Mouse (Mus musculus): ENCODE data around the gene Cacng7. TPM values are rescaled to one million over a fixed set of nuclear protein-coding genes. Genes with fewer than 3 reads are reported as not detected.
A peak's percentile ranks its signal among the peaks of the same experiment; 100 is the strongest.

Cacng7 gene
- polyA plus RNA-seq, 1 experiment from 2014 or later: 0.13 TPM

DNA sequence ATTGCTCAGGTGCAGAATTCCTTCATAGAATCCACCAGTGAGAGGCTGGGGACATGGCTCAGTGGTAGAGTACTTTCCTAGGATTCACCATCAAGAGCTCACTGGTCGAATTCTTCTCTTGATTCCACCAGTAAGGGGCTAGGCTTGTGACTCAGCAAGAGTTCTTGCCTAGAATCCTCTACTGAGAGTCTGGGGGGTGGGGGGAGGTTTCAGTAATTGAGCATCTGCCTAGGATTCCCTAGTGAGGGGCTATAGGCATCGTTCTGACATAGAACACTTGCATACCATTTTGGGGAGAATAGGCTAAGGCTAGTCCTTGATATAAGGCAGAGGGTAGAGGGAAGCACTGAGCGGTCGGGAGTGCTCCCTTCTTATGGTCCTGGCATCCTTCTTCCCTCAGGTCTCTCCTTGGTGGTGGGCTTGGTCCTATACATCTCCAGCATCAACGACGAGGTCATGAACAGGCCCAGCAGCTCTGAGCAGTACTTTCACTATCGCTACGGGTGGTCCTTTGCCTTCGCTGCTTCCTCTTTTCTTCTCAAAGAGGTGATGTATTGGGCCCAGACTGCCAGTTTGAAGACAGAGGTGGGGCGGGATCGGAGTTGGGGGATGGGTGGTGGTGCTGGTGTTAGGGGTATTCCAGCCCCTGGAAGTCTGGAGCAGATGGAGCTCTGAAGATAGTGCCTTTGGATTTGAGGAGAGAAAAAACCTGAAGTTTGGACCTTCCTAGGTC is 33.0 kb downstream of the Cacng7 start:
- Histone ChIP-seq H3K27me3 (ENCODE audit: insufficient read depth, low read length) (peaks cover 31% of the 10 kb centered on the region), H3K9me3 (ENCODE audit: low read length) (no peaks in the 10 kb centered on the region)

GRCm38 (mm10) chr7:3366705-3367516 is 34.2 kb downstream of the Cacng7 start:
- no peaks in the 10 kb centered on the region for H3K36me3 ChIP-seq (replicated peaks; ENCODE audit: insufficient read depth, low read length)
- H3K27ac ChIP-seq (ENCODE audit: low read depth): no peak overlapping the region
- 3% methylated on average over 42 of the region's 42 CpGs for WGBS (ENCODE audit: insufficient replicate concordance)
- peaks cover 31% of the 10 kb centered on the region for H3K27me3 ChIP-seq (ENCODE audit: insufficient read depth, low read length)
- no peaks in the 10 kb centered on the region for H3K4me1 ChIP-seq (ENCODE audit: insufficient read depth)
- H3K4me3 ChIP-seq (ENCODE audit: low read depth, low read length): no peak overlapping the region
- no peak overlapping the region for H3K9ac ChIP-seq (replicated peaks)
- ATAC-seq (no peak), DNase-seq (no peak)
- H3K9me3 ChIP-seq (ENCODE audit: low read length): no peaks in the 10 kb centered on the region
- peak overlapping the region; percentile 3; the same call in 1 of the 2 replicates for H3K4me2 ChIP-seq (ENCODE audit: low read depth, low read length)
- TF ChIP-seq CTCF (IDR thresholded peaks at IDR 0.05; ENCODE audit: low read depth) (no peak), EP300 (IDR thresholded peaks at IDR 0.05; ENCODE audit: low read depth) (no peak)

More for the DNA sequence above, 33.0 kb downstream of the Cacng7 start:
- no peaks in the 10 kb centered on the region for H3K4me1 ChIP-seq (ENCODE audit: insufficient read depth)
- no peaks in the 10 kb centered on the region for H3K36me3 ChIP-seq (replicated peaks; ENCODE audit: insufficient read depth, low read length)
- H3K9ac ChIP-seq (replicated peaks): no peak overlapping the region
- TF ChIP-seq CTCF (IDR thresholded peaks at IDR 0.05; ENCODE audit: low read depth) (no peak), EP300 (IDR thresholded peaks at IDR 0.05; ENCODE audit: low read depth) (no peak)
- DNase-seq: no peak
- H3K4me3 ChIP-seq (ENCODE audit: low read depth, low read length): no peak overlapping the region
- 24% methylated on average over 11 of the region's 11 CpGs for WGBS (ENCODE audit: insufficient replicate concordance)
- no peak overlapping the region for H3K27ac ChIP-seq (ENCODE audit: low read depth)
- H3K4me2 ChIP-seq (ENCODE audit: low read depth, low read length): no peak overlapping the region
- no peak for ATAC-seq

- Histone ChIP-seq H3K27me3 (ENCODE audit: insufficient read depth, low read length) (peaks cover 31% of the 10 kb centered on the region), H3K4me3 (ENCODE audit: low read depth, low read length) (no peak overlapping the region), H3K36me3 (replicated peaks; ENCODE audit: insufficient read depth, low read length) (no peaks in the 10 kb centered on the region), H3K9ac (replicated peaks) (no peak overlapping the region), H3K4me1 (ENCODE audit: insufficient read depth) (no peaks in the 10 kb centered on the region), H3K4me2 (ENCODE audit: low read depth, low read length) (no peak overlapping the region), H3K27ac (ENCODE audit: low read depth) (no peak overlapping the region), H3K9me3 (ENCODE audit: low read length) (no peaks in the 10 kb centered on the region)
- ATAC-seq (no peak), DNase-seq (no peak)
- TF ChIP-seq CTCF (IDR thresholded peaks at IDR 0.05; ENCODE audit: low read depth): no peak
- TF ChIP-seq EP300 (IDR thresholded peaks at IDR 0.05; ENCODE audit: low read depth): no peak
- 6% methylated on average over 9 of the region's 11 CpGs for WGBS (ENCODE audit: insufficient replicate concordance)
These were observed 34.8 kb downstream of the Cacng7 start for GRCm38 (mm10) chr7:3367569-3367968.

GRCm38 (mm10) chr7:3368311-3368710 is 35.6 kb downstream of the Cacng7 start:
- Histone ChIP-seq H3K4me3 (ENCODE audit: low read depth, low read length) (no peak overlapping the region), H3K4me1 (ENCODE audit: insufficient read depth) (no peaks in the 10 kb centered on the region), H3K9me3 (ENCODE audit: low read length) (no peaks in the 10 kb centered on the region), H3K27ac (ENCODE audit: low read depth) (no peak overlapping the region), H3K9ac (replicated peaks) (no peak overlapping the region), H3K4me2 (ENCODE audit: low read depth, low read length) (no peak overlapping the region), H3K36me3 (replicated peaks; ENCODE audit: insufficient read depth, low read length) (no peaks in the 10 kb centered on the region), H3K27me3 (ENCODE audit: insufficient read depth, low read length) (peaks cover 31% of the 10 kb centered on the region)
- DNase-seq: no peak
- WGBS (ENCODE audit: insufficient replicate concordance): 23% methylated on average over 12 of the region's 12 CpGs
- TF ChIP-seq CTCF (IDR thresholded peaks at IDR 0.05; ENCODE audit: low read depth) (no peak), EP300 (IDR thresholded peaks at IDR 0.05; ENCODE audit: low read depth) (no peak)
- no peak for ATAC-seq

DNA sequence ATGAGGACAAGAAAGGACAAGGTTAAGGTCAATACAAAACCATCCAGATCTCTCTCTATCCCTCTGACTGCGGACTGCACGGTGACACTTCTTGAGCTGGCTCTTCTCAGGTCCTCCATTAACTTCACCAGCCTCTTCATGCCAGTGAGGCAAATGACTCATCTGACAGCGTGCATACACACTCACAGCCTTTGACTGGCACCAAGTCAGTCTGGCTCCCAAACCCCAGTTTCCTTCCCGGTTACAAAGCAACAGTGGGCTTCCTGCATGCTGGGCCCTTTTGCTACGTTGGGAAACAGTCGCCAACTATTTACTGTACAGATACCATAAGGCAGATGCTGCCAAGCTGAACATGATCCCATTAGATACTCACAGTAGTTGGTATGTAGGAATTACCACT is 36.4 kb downstream of the Cacng7 start:
- TF ChIP-seq CTCF (IDR thresholded peaks at IDR 0.05; ENCODE audit: low read depth) (no peak), EP300 (IDR thresholded peaks at IDR 0.05; ENCODE audit: low read depth) (no peak)
- no peak for DNase-seq

DNA sequence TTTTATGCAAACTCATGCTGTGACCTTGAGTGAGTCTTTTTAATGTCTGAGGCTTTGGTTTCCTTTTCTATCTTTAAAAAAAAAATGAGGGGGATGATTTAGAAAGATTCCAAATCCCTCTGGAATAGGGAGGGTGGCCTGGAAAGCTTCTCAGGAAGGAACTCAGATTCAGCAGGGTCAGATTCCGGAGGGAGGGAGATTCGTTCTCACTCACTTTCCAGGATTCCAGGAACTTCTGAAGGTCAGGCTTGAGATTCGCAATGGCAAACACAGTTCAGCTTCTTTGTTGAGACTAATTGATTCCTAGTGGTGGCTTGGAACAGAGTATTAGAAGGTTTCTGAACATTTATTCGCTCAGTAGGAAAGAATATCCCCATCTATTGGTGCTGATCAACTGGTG is 37.7 kb downstream of the Cacng7 start:
- Histone ChIP-seq H3K9ac (replicated peaks) (no peak overlapping the region), H3K27ac (ENCODE audit: low read depth) (no peak overlapping the region), H3K4me1 (ENCODE audit: insufficient read depth) (no peaks in the 10 kb centered on the region), H3K4me3 (ENCODE audit: low read depth, low read length) (no peak overlapping the region), H3K9me3 (ENCODE audit: low read length) (no peaks in the 10 kb centered on the region), H3K36me3 (replicated peaks; ENCODE audit: insufficient read depth, low read length) (no peaks in the 10 kb centered on the region), H3K4me2 (ENCODE audit: low read depth, low read length) (no peak overlapping the region), H3K27me3 (ENCODE audit: insufficient read depth, low read length) (peaks cover 31% of the 10 kb centered on the region)
- no peak for DNase-seq
- no peak for ATAC-seq
- TF ChIP-seq CTCF (IDR thresholded peaks at IDR 0.05; ENCODE audit: low read depth) (no peak), EP300 (IDR thresholded peaks at IDR 0.05; ENCODE audit: low read depth) (no peak)
- WGBS (ENCODE audit: insufficient replicate concordance): 49% methylated on average over 4 of the region's 4 CpGs

More for the DNA sequence above, 36.4 kb downstream of the Cacng7 start:
- Histone ChIP-seq H3K4me1 (ENCODE audit: insufficient read depth) (no peaks in the 10 kb centered on the region), H3K27ac (ENCODE audit: low read depth) (no peak overlapping the region), H3K4me3 (ENCODE audit: low read depth, low read length) (no peak overlapping the region), H3K36me3 (replicated peaks; ENCODE audit: insufficient read depth, low read length) (no peaks in the 10 kb centered on the region), H3K4me2 (ENCODE audit: low read depth, low read length) (no peak overlapping the region), H3K27me3 (ENCODE audit: insufficient read depth, low read length) (peaks cover 31% of the 10 kb centered on the region), H3K9ac (replicated peaks) (no peak overlapping the region), H3K9me3 (ENCODE audit: low read length) (no peaks in the 10 kb centered on the region)
- no peak for ATAC-seq
- WGBS (ENCODE audit: insufficient replicate concordance): 51% methylated on average over 6 of the region's 6 CpGs

Measured in liver, postnatal 0 days (tissue).